Mouse (Mus musculus): ENCODE data around the gene Col23a1.
A peak's percentile ranks its signal among the peaks of the same experiment; 100 is the strongest.
"Not testable (repeated sequence)": the region's sequence is repeated elsewhere in the genome, so short reads cannot be mapped to it uniquely, and the experiment has no call there.

Gene Col23a1

DNA sequence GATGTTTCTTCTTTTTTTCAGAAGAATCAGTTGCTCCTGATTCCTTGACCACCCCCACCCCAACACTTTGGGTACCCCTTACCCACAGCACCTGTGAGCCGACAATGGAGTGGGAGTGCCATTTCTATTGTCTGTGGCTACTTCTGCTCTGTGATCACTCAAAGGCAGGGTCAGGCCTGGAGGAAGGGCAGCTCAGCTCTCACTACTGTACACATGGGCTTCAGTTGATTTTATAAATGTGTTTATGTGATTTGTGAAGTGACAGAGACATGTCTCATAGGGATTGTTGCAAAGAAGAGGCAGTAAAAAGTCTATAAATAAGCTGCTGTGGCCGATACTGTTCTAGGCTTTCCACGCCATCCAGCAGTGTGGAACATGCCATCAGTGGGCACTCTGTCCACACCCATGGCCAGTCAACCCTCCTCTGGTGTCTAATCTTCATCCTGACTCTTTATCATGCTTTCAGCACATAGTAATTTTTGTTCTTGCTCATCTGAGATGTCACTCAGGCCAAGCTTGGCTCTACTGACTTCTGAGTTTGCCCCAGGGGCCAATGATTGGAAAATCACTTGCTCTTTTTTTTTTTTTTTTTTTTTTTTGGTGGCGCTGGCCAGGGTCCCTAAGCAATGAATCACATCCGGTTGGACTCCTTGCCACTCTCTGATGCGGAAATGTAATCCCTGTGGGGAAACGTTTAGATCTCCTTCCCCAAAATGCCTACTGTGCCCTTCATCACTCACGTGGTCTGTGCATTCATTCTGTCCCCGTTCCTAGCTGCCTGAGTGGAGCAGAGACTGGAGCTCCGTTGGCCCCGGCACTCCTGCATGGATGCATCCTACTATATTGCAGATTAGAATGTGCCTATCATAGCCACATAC lies 40.4 kb downstream of the Col23a1 start:
- no peak for DNase-seq

- no peak for DNase-seq
Measured at GRCm38 (mm10) chr11:51334017-51334416, 44.3 kb downstream of the Col23a1 start.

DNA sequence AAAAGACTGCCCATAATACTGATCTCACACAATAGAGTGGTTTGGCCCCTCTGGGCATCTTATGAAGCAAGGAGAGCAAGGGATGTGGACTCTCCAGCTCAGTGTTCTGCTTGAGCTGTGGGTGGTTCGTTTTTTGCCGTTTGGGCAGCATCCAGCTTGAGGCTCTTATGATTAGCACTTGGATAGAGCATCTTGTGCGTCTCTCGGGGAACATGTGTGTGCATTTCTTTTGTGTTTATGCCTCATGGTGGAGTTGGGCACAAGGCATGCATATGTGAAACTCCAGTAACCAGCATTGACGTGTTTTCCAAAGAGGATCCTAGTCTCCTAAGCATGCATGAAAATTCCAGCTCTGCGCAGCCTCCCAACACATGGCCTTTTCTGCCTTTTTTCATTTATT lies 47.9 kb downstream of the Col23a1 start:
- peak; percentile 21 for DNase-seq

- no peak for DNase-seq
Measured at GRCm38 (mm10) chr11:51338416-51338815, 48.7 kb downstream of the Col23a1 start.

- DNase-seq: no peak
Measured at GRCm38 (mm10) chr11:51341091-51341490, 51.4 kb downstream of the Col23a1 start.

- DNase-seq: no peak
Measured at GRCm38 (mm10) chr11:51342776-51343175, 53.1 kb downstream of the Col23a1 start.

GRCm38 (mm10) chr11:51343312-51343711 lies 53.6 kb downstream of the Col23a1 start:
- no peak for DNase-seq

- DNase-seq: no peak
Measured at GRCm38 (mm10) chr11:51343728-51344289, 54.1 kb downstream of the Col23a1 start.

DNA sequence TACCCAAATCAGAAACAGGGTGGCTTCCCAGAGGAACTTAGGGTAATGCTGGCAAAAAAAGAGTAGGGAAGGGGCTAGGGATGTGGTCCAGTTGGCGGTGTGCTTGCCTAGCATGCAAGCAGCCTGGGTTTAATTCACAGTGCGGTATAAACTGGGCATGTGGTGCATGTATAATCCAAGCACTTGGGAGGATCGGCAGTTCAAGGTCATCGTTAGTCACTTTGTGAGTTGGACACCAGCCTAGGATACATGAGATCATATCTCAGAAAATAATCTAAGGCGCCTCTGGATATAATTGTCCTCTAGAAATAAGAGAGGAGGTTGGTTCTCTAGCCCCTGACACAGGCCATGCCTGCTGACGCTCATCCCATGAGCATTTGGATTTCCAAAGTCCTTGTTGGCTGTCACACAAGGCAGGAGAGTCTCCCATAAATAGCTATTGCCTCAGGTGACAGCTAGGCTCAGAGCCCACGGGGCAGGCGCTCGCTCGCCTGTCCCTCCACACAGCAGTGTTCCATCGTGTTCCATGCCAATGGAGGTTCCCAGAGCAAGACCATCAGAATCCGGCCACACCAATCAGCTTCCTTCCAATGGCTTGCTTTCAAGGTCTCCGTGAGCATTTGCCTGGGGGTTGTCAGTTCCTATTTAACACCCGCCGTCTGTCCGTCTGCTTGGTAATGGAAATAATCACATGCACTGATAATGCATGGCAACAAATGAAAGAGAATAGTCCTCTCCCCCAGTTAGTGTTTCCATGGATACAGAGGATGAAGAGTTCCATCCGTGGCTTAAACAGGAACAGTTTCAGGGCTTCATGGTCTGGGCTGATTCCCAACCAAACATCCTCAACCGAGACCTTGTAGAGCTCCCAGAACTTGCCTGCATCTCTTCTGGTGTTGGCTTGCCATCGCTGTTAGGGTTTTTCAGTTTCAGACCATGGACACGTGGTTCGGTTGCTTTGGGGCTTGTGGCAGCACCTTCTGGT lies 56.1 kb downstream of the Col23a1 start:
- DNase-seq: no peak

DNA sequence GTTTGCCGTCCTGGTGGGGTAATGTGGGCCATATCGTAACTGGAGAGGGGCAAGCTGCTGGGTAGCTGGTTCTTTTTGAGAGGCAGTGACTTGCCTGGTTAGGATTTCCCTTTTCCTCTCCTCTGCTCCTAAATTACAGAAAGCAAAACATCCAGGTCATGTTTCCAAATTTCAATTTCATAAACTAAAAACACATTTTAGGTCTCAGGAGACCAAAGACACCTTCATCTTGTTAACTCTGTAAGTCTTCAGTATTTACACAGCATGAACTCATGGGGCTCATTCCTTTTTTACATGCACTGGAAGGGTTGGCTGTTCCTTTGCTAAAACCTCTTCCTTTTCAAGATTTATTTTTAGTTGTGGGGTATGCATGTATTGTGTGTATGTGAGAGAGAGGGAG lies 58.0 kb downstream of the Col23a1 start:
- no peak for DNase-seq

DNA sequence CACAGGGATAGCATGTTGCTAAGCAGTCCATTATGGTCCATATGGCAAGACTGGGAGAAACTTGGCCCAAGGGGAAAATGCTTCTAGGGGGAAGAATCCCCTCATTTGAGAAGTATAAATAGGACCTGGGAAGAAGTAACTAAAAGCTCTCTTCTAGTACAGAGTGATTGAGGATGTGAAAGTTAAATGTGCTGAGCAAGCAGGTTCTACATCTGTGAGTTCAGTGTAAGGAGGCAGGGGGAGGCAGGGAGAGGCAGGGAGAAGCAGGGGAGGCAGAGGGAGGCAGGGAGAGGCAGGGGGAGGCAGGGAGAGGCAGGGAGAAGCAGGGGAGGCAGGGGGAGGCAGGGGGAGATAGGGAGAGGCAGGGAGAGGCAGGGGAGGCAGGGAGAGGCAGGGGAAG lies 59.9 kb downstream of the Col23a1 start:
- DNase-seq: no peak

- no peak for DNase-seq
Measured at GRCm38 (mm10) chr11:51351151-51351550, 61.4 kb downstream of the Col23a1 start.

DNA sequence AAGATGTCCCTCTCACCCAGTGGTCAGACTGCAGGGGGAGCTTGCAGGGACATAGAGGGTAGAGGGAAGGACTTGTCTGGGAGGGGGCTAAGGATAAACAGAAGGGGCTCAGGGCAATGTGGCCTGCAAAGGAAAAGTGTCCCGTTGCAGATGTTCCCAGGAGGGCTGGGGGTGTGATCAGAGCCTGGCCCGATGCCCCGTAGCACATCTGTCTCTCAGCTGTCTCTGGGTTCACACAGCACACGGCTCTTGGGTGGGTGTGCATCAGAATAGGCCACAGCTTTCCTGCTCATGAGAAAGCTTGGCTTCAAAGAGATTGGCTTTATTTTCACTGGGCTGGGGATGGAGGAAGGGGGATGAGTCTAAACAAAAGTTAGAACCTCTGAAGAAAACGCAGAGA lies 62.1 kb downstream of the Col23a1 start:
- no peak for DNase-seq

DNA sequence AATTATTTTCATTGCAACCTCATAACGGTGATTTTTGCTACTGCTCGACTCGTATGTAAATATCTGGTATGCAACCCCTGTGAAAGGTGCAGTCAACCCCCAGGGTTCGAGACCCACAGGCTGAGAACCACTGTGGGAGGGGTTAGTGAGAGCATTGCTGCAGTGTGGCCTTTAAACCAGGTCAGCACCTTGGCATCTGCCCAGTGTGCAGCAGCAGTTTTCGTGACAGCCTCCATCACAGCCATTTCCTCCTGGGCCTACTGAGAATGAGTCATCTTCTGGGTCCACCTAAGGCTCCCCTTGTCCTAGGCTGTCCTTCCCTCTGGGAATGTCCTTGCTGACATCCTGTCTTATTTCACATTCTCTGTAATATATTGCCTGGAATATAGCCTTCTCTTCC lies 64.0 kb downstream of the Col23a1 start:
- DNase-seq: no peak

DNA sequence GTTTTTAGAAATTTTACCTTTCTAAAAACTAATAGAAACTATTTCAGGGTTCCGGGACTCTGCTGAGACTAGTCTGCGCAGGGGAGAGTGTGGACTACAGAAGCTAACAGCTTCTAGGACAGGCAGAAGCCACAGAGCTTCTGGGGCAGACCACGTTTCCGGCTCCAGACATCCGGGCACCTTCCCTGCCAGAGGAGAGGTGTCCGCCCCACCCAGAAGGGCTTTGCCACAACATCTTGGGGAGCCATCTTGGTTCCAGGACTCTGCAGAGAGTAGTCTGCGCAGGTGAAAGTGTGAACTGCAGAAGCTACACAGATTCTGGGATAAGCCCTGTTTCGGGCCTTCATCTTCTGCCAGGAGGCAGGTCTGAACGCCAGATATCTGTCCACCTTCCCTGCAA lies 69.3 kb downstream of the Col23a1 start:
- DNase-seq: not testable (repeated sequence)

DNA sequence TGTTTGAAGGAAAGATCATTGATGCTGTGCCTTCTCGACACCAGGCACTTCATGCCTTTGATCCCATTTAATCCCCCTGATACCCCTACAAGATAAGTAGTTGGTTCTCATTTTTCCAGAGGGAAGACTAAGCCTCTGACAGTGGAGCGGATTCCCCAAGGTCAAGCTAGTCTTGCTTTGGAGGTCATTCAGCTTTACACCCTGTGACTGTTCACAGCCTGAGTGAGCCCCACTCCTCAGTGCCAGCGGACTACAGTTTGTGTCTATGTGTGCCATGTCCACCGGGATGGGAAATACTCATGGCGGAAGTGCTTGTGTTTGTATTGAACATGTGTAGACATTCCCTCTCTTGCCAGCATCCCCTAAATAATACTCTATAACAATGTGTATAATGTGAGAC lies 74.6 kb downstream of the Col23a1 start:
- no peak for DNase-seq

GRCm38 (mm10) chr11:51367334-51367733 lies 77.6 kb downstream of the Col23a1 start:
- no peak for DNase-seq

GRCm38 (mm10) chr11:51370273-51370672 lies 80.6 kb downstream of the Col23a1 start:
- DNase-seq: no peak

DNA sequence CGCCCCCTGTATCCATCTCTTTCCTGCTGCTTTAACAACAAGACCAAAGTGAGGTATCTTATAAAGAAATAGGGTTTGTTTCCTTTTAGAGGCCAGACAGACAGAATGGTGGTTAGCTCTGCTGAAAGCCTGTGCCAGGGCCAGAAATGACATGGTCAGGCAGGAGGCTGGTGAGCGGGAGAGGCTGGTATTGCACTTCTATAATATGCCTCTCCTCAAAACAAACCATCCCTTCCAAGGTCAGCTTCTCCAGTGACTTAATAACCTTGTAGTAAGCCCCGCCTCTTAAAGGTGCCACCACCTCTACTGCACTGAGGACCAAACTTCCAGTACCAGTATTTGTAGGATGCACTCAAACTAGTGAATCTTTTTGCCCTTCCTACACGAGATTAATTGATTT lies 81.6 kb downstream of the Col23a1 start:
- no peak for DNase-seq

DNA sequence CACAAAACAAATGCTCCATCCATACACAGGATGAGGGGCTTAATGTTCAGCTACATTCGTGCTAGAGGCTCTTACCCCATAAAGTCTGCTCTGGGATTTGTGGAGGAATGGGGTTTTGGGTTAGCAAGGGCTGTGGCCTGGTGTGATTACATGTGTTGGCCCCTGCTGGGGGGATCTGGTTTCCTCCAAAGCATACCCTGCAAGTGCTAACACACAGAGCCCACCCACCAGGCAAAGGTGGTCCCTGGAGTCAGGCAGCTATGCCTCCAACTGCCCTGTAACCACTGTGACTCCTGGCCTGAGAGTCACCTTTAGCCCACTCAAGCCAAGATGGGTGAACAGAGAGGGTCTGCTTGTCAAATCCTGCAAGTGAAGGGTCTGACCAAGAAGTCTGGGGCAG lies 82.2 kb downstream of the Col23a1 start:
- DNase-seq: no peak

DNA sequence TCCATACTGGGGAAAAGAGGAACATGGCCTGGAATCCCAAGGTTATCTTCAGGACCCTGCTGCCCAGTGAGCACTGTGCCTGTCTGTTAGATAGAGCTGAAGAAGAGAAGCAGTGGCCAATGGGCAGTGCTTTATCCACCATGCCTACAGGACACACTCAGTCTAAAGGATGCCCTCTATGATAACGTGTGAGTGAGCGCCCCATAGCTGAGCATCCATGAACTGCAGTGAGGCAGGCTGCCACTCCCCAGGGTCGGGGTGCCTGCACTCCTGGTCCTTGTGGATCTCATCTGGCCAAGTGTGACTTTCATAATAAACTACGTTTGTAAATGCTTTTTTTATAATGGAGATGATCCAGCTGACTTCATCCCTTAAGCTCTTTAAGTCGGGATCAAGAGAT lies 87.5 kb downstream of the Col23a1 start:
- DNase-seq: peak; percentile 72

GRCm38 (mm10) chr11:51388892-51389340 lies 99.2 kb downstream of the Col23a1 start:
- DNase-seq: no peak

DNA sequence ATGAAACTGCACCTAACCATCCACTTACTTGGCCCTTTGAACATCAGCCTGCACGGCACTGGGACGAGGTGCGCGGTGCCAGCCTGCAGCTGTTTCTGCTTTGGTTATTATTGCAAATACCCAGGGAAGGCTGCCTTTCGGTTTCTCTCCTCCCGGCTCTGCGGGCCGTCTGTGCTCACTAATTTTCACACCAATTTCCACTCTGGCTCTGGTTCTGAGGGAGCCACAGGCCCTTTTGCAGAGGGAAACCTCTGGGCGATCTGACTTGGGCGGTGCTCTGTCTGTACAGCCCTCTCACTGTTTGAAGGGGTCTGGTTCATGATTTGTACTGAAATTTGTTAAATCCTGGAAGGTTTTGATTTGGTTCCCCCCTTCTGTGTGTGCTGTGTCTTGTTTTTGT lies 100.0 kb downstream of the Col23a1 start:
- DNase-seq: no peak
